Mouse (Mus musculus) heart, embryonic 15.5 days (tissue): ENCODE results near the gene Dlat. TPM values are rescaled to one million over a fixed set of nuclear protein-coding genes. Genes with fewer than 3 reads are reported as not detected.

ENCODE experiments used
- ATAC-seq: fragments of 200-750 bp; cut with Nextera tagmentation; replicated peaks from 2 replicates; pipeline ENCODE4 v1.8.0; 2017; ENCODE audit warnings: low read depth, moderate TSS enrichment; ENCODE audit not compliant: insufficient number of reproducible peaks, insufficient read depth, low FRiP score
- H3K27ac ChIP-seq: fragments of 300-500 bp; sonication (generic); 2 replicates; pipeline ENCODE4 v1.5.1; 2015; ENCODE audit warnings: mild to moderate bottlenecking, inconsistent platforms
- H3K27me3 ChIP-seq: fragments of 300-500 bp; sonication (generic); 2 replicates; pipeline ENCODE4 v1.6.1; 2015; ENCODE audit warnings: inconsistent platforms
- H3K36me3 ChIP-seq: fragments of 300-500 bp; sonication (generic); 2 replicates; pipeline ENCODE4 v1.6.1; 2015; ENCODE audit warnings: mild to moderate bottlenecking, inconsistent platforms
- H3K4me1 ChIP-seq: fragments of 300-500 bp; sonication (generic); replicated peaks from 2 replicates; pipeline ENCODE4 v1.6.1; 2015; ENCODE audit warnings: inconsistent platforms
- H3K4me2 ChIP-seq: fragments of 300-500 bp; sonication (generic); 2 replicates; pipeline ENCODE4 v1.6.1; 2015; ENCODE audit warnings: inconsistent platforms, mild to moderate bottlenecking, moderate library complexity
- H3K4me3 ChIP-seq: fragments of 300-500 bp; sonication (generic); 2 replicates; pipeline ENCODE4 v1.5.1; 2015; ENCODE audit warnings: mild to moderate bottlenecking, inconsistent platforms
- H3K9ac ChIP-seq: fragments of 300-500 bp; sonication (generic); 2 replicates; pipeline ENCODE4 v1.6.1; 2015; ENCODE audit warnings: mild to moderate bottlenecking, inconsistent platforms
- H3K9me3 ChIP-seq: fragments of 300-500 bp; sonication (generic); replicated peaks from 2 replicates; pipeline ENCODE4 v1.6.1; 2016; ENCODE audit warnings: inconsistent platforms
- WGBS: fragments of 180-500 bp; shearing (Covaris S2); methylation state at CpG from one replicate; pipeline ENCODE4 v1.1.7; 2015; ENCODE audit warnings: mixed read lengths; 5-methylcytosine and 5-hydroxymethylcytosine counted together
- polyA plus RNA-seq: library from polyadenylated mRNA; unstranded; fragments of >200 nt; fragmentation: Nextera tagmentation; extraction: Ambion mirVana; gene quantifications from 2 replicates; pipeline ENCODE4 v1.2.1, GENCODE M21; 2015

Dlat gene
- polyA plus RNA-seq, 1 experiment from 2014 or later, result 140 TPM

DNA sequence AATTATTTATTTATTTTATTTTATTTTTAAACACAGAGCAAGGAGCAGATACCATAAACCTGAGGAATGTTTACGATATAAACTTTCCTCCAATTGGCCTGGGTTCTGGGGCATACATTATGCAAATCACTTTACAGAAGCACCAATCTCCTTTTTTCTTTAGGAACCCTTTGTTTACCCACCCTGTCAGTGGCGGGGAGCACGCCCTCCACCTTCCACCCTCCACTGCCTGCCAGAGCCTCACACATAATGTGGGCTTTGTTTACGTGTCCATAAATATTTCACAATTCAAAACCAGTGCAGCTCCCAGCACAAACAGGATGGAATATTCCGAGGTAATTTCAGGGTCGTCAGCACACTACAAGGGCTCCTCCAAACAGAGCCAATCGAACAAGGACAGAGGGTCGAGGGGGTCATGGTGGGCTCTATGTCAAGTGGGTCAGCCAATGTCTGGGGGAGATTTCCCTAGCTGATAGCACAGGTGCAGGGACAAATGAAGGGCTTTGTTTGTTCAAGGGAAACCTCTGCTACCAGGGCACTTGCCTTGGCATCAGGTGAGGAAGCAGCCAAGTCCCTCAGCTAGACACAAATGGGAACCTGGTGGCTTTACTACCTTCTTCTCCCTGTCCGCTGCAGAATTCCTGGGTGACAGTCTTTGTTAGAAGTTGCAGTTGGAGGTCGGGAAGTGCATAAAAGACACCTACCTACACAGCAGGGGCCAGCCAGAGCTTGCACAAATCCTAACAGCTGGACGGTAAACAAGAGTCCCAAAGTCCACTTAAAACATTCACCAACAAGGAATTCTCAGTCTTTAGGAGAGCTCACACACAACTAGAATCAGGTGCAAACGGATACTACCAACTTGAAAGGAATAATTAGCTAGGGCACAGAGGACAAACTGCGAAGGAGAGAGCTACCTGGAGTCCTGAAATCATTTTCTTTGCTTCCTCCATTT lies 33.3 kb upstream of the Dlat start:
- no peak overlapping the region for H3K9ac ChIP-seq
- 47% methylated on average over 13 of the region's 13 CpGs for WGBS
- H3K27me3 ChIP-seq, result no peaks in the 10 kb centered on the region
- H3K9me3 ChIP-seq, result no peaks in the 10 kb centered on the region
- no peak for ATAC-seq
- peaks cover 8% of the 10 kb centered on the region; the same call in 1 of the 2 replicates for H3K36me3 ChIP-seq
- H3K4me1 ChIP-seq, result peaks cover 7% of the 10 kb centered on the region
- H3K4me3 ChIP-seq, result no peak overlapping the region
- H3K27ac ChIP-seq, result no peak overlapping the region
- H3K4me2 ChIP-seq, result no peak overlapping the region

DNA sequence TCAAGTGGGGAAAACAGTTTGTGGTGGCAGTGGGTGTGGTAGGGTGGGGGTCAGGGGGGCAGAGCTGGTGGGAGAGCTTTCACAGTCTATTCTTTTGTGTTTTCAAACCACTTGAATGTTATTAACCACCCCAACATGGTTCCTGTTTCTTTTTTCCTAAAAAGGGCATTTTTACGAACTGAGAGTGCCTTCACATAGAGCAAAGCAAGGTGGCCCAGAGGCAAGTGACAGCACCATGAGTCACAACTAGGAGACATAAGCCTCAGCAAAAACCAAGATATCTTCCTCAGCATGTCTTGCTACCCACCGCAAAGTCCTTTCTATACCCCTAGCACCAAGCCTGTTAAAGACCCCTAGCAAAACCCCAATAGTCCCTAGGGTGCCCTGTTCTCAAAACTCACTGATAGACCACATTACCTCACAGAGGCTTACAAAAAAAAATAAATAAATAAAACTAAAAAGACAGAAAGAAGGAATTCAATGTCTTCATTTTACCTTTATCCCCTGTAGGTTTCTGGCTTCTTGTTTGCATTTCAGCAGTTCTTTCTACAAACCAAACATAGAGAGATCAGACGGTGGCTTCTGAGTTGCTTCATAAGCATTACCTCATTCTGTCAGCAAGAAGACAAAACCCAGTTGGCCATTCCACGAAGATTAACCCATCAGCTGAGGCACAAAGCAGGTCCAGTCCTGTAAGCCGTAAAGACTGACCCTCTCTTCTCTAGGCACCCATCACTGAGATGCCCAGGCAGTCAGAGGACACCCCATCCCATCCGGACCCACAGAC lies 27.5 kb upstream of the Dlat start:
- H3K36me3 ChIP-seq, result peaks cover 5% of the 10 kb centered on the region; the same call in 1 of the 2 replicates
- no peaks in the 10 kb centered on the region for H3K27me3 ChIP-seq
- H3K27ac ChIP-seq, result no peak overlapping the region
- WGBS, result 61% methylated on average over 6 of the region's 6 CpGs
- H3K9me3 ChIP-seq, result no peaks in the 10 kb centered on the region
- H3K4me2 ChIP-seq, result no peak overlapping the region
- ATAC-seq, result no peak
- H3K9ac ChIP-seq, result no peak overlapping the region
- no peak overlapping the region for H3K4me3 ChIP-seq
- H3K4me1 ChIP-seq, result no peaks in the 10 kb centered on the region

DNA sequence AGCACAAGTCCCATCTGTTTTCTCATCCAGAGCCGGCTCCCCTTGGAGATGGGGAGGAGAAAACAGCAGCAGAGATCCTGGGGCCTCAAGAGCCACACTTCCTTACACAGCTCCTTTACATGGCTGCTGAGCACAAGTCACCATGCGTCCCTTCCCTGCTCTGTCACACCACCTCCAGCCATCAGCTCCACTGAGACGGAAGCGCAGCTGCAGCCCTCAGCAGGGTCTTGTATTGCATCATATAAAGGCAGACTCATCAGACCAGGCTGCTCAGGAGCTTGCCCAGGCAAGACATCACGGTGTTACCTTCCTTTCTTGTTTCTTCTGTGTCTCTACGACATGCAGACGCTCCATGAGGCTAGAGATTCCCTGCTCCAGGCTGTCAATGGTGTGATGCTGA lies 22.1 kb upstream of the Dlat start:
- Histone ChIP-seq H3K36me3 (peaks cover 22% of the 10 kb centered on the region; the same call in 1 of the 2 replicates), H3K9ac (no peak overlapping the region), H3K4me3 (no peak overlapping the region), H3K4me2 (no peak overlapping the region), H3K9me3 (no peaks in the 10 kb centered on the region), H3K4me1 (no peaks in the 10 kb centered on the region), H3K27ac (no peak overlapping the region), H3K27me3 (no peaks in the 10 kb centered on the region)
- no peak for ATAC-seq
- 68% methylated on average over 7 of the region's 7 CpGs for WGBS

DNA sequence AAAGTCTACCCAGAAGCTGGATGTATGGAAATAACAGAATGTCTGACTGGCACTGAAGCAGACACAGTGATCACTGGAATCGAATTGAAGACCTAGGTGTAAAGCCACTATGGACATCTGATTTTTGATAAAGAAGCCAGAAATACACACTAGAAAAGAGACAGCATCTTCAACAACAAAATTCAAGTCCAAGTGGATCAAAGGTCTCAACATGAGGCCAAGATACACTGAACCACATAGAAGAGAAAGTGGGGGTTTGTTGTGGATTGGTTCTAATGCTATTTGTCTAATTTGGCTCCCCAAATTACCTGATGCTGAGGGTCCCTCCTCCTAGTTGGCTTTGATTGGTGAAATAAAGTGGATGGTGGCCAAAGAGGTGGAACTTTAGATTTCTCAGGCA lies 19.8 kb upstream of the Dlat start:
- H3K4me2 ChIP-seq, result no peak overlapping the region
- H3K4me3 ChIP-seq, result no peak overlapping the region
- H3K27me3 ChIP-seq, result no peaks in the 10 kb centered on the region
- H3K9ac ChIP-seq, result no peak overlapping the region
- no peak overlapping the region for H3K27ac ChIP-seq
- no peak for ATAC-seq
- no peaks in the 10 kb centered on the region for H3K9me3 ChIP-seq
- 76% methylated on average over 1 of the region's 1 CpGs for WGBS
- H3K36me3 ChIP-seq, result peaks cover 22% of the 10 kb centered on the region; the same call in 1 of the 2 replicates
- H3K4me1 ChIP-seq, result no peaks in the 10 kb centered on the region

DNA sequence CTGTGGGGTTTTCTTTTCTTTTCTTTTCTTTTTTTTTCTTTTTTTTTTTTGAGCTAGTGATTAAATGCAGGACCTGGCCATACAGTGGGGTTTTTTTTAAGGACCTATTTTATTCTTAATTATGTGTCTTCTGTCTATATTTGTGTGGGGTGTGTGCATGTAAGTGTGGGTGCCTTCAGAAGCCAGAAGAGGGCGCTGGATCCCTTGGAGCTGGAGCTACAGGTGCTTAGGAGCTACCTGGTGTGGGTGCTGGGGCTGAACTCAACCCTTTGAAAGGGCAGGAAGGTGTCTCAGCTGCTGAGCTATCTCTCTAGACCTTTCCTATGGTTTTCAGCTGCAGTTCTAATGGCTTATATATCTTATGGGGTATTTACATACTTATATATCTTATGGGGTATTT lies 15.2 kb upstream of the Dlat start:
- Histone ChIP-seq H3K27me3 (no peaks in the 10 kb centered on the region), H3K36me3 (no peaks in the 10 kb centered on the region), H3K4me1 (no peaks in the 10 kb centered on the region), H3K4me3 (no peak overlapping the region), H3K27ac (no peak overlapping the region), H3K4me2 (no peak overlapping the region), H3K9me3 (no peaks in the 10 kb centered on the region), H3K9ac (no peak overlapping the region)
- ATAC-seq, result no peak
- WGBS, result 19% methylated on average over 1 of the region's 1 CpGs

DNA sequence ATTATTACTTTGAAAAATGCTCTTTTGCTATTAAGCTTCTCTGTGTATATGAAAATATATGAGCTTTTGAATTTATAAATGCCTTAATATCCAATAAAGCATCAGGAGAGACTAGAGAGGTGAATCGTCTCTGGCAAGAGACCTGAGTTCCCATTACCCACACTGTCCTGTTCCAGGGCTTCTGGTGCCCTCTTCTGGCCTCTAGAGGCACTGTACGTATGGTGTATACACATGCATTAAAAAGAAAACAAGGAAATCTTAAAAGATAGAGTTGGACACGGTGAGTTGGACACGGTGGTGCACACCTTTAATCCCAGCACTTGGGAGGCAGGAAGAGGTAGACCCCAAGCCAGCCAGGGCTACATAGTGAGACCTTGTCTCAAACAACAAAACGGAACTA lies 11.1 kb upstream of the Dlat start:
- Histone ChIP-seq H3K9me3 (no peaks in the 10 kb centered on the region), H3K4me2 (no peak overlapping the region), H3K4me1 (no peaks in the 10 kb centered on the region), H3K9ac (no peak overlapping the region), H3K27me3 (no peaks in the 10 kb centered on the region), H3K36me3 (0 out of 2 replicates have a peak, but pooled peaks cover 3% of the 10 kb centered on the region), H3K27ac (no peak overlapping the region), H3K4me3 (no peak overlapping the region)
- ATAC-seq, result 0 out of 2 replicates have a peak, but pooled peaks have one; percentile 60
- WGBS, result 33% methylated on average over 5 of the region's 5 CpGs

DNA sequence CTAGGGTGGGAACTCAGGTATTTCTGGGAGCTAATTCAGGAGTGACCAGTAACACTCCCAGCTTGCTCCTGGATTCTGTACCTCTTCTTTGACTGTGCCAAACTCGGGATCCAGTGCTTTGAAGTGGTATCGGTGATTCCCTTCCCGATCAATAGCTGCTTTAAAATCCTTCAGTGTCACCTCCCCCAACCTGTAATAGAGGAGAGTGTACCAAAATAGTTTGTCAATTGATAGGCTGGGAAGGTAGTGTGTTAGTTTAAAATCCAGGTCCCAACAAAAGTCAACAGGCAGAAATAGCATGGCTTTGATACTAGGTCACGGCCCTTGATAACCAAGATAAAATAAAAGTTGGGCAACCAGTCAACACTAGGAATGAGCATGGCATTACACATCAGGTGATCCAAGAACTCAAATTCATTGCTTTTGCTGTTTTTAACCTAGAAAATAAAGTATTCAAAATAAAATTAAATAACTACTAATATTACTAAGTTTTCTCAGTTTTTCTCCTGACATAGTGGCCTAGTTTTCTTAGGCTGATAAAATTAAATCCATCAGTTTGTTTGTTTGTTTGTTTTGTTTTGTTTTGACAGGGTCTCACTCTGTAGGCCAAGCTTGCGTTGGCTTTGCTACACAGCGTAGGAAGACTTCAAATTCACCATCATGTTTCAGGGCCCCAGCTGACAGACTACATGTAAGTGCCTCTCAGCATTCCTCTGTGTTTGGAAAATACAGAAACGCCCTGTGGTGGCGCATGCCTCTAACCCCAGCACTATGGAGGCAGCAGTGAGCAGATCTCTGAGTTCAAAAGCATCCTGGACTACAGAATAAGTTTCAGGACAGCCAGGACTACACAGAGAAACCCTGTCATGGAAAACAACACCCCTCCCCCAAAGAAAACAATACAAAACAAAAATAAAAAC lies 8.3 kb upstream of the Dlat start:
- Histone ChIP-seq H3K36me3 (0 out of 2 replicates have a peak, but pooled peaks cover 3% of the 10 kb centered on the region), H3K27me3 (no peaks in the 10 kb centered on the region), H3K4me1 (no peaks in the 10 kb centered on the region), H3K4me2 (no peak overlapping the region), H3K9ac (no peak overlapping the region), H3K4me3 (no peak overlapping the region), H3K9me3 (no peaks in the 10 kb centered on the region), H3K27ac (no peak overlapping the region)
- no peak for ATAC-seq
- 61% methylated on average over 8 of the region's 8 CpGs for WGBS

DNA sequence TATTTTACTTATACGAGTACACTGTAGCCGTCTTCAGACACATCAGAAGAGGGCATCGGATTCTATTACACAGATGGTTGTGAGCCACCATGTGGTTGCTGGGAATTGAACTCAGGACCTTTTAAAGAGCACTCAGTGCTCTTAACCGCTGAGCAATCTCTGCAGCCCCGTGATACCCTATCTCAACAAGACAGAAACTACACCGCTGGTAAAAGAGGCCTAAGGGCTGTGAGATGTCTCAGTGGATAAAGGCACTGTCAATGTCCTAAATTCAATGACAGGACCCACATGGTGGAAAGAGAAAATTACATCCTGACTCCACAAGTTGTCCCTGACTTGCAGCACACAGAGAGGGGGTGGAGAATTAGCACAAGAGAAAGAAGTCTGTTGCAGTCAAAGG lies 6.9 kb upstream of the Dlat start:
- Histone ChIP-seq H3K4me3 (no peak overlapping the region), H3K4me2 (no peak overlapping the region), H3K27me3 (no peaks in the 10 kb centered on the region), H3K36me3 (0 out of 2 replicates have a peak, but pooled peaks cover 3% of the 10 kb centered on the region), H3K9me3 (no peaks in the 10 kb centered on the region), H3K9ac (no peak overlapping the region), H3K27ac (no peak overlapping the region), H3K4me1 (no peaks in the 10 kb centered on the region)
- no peak for ATAC-seq
- WGBS, result 71% methylated on average over 6 of the region's 6 CpGs

DNA sequence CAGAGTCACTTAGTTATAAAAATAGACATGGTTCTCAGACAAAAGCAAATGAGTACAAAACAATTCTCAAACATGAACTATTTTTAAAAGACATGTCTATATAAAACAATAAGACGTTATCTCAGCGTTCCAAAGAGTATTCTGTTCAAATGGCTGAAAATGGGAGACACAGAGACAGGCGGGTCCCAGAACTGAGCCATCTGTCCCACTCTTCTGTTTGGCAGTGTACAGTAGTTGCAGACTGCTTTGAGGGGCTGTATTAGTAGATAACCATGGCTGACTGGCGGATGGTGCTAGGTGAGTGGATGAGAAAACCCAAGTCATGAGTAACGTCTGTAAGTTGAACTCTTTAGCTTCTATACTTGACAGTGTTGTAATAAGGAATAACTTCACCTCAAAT lies 5.2 kb upstream of the Dlat start:
- Histone ChIP-seq H3K36me3 (0 out of 2 replicates have a peak, but pooled peaks cover 3% of the 10 kb centered on the region), H3K9me3 (no peaks in the 10 kb centered on the region), H3K27ac (no peak overlapping the region), H3K4me2 (no peak overlapping the region), H3K4me3 (no peak overlapping the region), H3K27me3 (no peaks in the 10 kb centered on the region), H3K9ac (no peak overlapping the region), H3K4me1 (peaks cover 5% of the 10 kb centered on the region)
- no peak for ATAC-seq
- 71% methylated on average over 5 of the region's 5 CpGs for WGBS

DNA sequence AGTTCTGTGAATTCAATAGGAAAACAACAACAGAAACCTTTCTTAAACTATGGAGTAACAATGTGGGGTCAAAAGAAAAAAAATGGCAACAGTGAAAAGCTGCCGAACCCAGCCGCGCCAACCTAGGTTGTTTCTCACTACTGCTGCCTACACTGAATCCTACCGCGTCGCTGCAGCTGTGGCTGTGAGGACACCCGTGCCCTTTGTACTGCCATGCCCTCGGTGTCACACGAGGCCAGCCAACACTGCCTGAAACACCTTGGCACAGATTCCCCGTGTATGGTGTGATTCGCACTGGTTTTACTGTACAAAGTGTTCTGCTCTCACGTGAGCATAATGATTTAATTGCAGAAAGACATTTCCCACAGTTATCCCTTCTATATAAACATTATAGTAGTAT lies 851 bp upstream of the Dlat start:
- no peaks in the 10 kb centered on the region for H3K27me3 ChIP-seq
- 13% methylated on average over 12 of the region's 12 CpGs for WGBS
- H3K4me2 ChIP-seq, result peak overlapping the region; percentile 87
- no peaks in the 10 kb centered on the region for H3K9me3 ChIP-seq
- peaks cover 12% of the 10 kb centered on the region for H3K4me1 ChIP-seq
- H3K27ac ChIP-seq, result peak overlapping the region; percentile 92
- H3K36me3 ChIP-seq, result peaks cover 13% of the 10 kb centered on the region; the same call in 1 of the 2 replicates
- peak overlapping the region; percentile 83 for H3K4me3 ChIP-seq
- peak overlapping the region; percentile 87 for H3K9ac ChIP-seq
- no peak for ATAC-seq
